Mouse (Mus musculus) midbrain, embryonic 12.5 days (tissue): ENCODE measurements around the gene Ctsf. TPM values are rescaled to one million over a fixed set of nuclear protein-coding genes. Genes with fewer than 3 reads are reported as not detected.
A peak's percentile ranks its signal among the peaks of the same experiment; 100 is the strongest.

Experiments
- ATAC-seq: fragments of 200-750 bp; cut with Nextera tagmentation; 2 replicates; pipeline ENCODE4 v1.8.0; 2017; ENCODE audit warnings: low read depth, moderate TSS enrichment, moderate library complexity; ENCODE audit not compliant: low FRiP score
- H3K27ac ChIP-seq: fragments of 300-500 bp; sonication (generic); replicated peaks from 2 replicates; pipeline ENCODE4 v1.5.1; 2016; ENCODE audit warnings: mild to moderate bottlenecking
- H3K27me3 ChIP-seq: fragments of 300-500 bp; sonication (generic); 2 replicates; pipeline ENCODE4 v1.6.1; 2016; ENCODE audit warnings: mild to moderate bottlenecking
- H3K36me3 ChIP-seq: fragments of 300-500 bp; sonication (generic); 2 replicates; pipeline ENCODE4 v1.6.1; 2016
- H3K4me1 ChIP-seq: fragments of 300-500 bp; sonication (generic); 2 replicates; pipeline ENCODE4 v1.6.1; 2016
- H3K4me2 ChIP-seq: fragments of 300-500 bp; sonication (generic); replicated peaks from 2 replicates; pipeline ENCODE4 v1.6.1; 2016; ENCODE audit warnings: mild to moderate bottlenecking, moderate library complexity
- H3K4me3 ChIP-seq: fragments of 300-500 bp; sonication (generic); 2 replicates; pipeline ENCODE4 v1.5.1; 2016; ENCODE audit warnings: mild to moderate bottlenecking
- H3K9ac ChIP-seq: fragments of 300-500 bp; sonication (generic); replicated peaks from 2 replicates; pipeline ENCODE4 v1.6.1; 2016; ENCODE audit warnings: mild to moderate bottlenecking, moderate library complexity
- H3K9me3 ChIP-seq: fragments of 300-500 bp; sonication (generic); 2 replicates; pipeline ENCODE4 v1.6.1; 2016; ENCODE audit warnings: mild to moderate bottlenecking
- WGBS: fragments of 180-500 bp; shearing (Covaris S2); methylation state at CpG from one replicate; pipeline ENCODE4 v1.1.7; 2016; 5-methylcytosine and 5-hydroxymethylcytosine counted together
- polyA plus RNA-seq: library from polyadenylated mRNA; unstranded; fragments of >200 nt; fragmentation: Nextera tagmentation; extraction: Ambion mirVana; gene quantifications from 2 replicates; pipeline ENCODE4 v1.2.1, GENCODE M21; 2016

Gene Ctsf
- polyA plus RNA-seq, 1 experiment from 2014 or later = 51.7 TPM

DNA sequence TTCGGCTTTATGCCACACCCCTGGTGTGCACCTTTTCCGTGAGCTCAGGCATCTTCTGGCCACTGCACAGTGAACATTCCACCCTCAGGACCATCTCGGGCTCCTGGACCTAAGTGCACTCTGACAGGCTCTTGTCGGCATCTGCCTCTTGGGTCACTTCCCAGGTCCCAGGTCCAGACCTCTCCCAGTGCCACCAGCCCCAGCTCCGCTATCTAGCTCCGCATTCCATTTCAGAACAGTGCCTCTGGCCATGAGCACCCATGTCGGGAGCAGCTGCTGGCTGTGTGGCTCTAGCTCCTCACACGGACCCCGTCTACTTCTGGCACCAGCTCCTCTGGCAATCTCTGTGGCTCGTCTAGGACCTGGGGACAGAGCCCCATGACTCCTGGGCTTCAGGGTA, 34.9 kb downstream of the Ctsf start:
- Histone ChIP-seq H3K27ac (no peak overlapping the region), H3K9me3 (no peaks in the 10 kb centered on the region), H3K4me3 (no peak overlapping the region), H3K27me3 (no peaks in the 10 kb centered on the region), H3K4me2 (no peak overlapping the region), H3K4me1 (no peaks in the 10 kb centered on the region), H3K9ac (no peak overlapping the region), H3K36me3 (peaks cover 35% of the 10 kb centered on the region)
- no peak for ATAC-seq
- WGBS = 86% methylated on average over 10 of the region's 10 CpGs

DNA sequence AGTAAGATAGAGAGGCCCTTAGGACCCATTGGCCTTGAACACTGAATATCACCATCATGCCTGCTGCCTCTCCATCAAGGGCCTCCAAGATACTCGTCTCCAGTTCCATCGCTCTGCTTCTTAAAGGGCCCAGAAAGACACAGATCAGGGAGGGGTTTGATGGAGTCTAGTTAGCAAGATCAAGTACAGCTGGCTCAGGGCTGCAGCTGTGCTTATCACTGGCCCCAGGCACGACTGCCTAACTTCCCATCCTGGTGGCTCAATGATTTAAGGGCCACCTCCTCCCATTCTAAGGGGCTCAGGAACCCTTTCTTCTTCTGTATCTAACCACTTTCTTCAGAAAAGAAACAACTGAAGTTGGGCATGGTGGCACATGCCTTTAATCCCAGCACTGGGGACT, 36.9 kb downstream of the Ctsf start:
- no peak overlapping the region for H3K9ac ChIP-seq
- no peak overlapping the region for H3K4me3 ChIP-seq
- no peak overlapping the region for H3K4me2 ChIP-seq
- no peaks in the 10 kb centered on the region for H3K9me3 ChIP-seq
- H3K27me3 ChIP-seq = no peaks in the 10 kb centered on the region
- 87% methylated on average over 3 of the region's 3 CpGs for WGBS
- no peak overlapping the region for H3K27ac ChIP-seq
- ATAC-seq = no peak
- H3K36me3 ChIP-seq = peaks cover 35% of the 10 kb centered on the region
- H3K4me1 ChIP-seq = no peaks in the 10 kb centered on the region

DNA sequence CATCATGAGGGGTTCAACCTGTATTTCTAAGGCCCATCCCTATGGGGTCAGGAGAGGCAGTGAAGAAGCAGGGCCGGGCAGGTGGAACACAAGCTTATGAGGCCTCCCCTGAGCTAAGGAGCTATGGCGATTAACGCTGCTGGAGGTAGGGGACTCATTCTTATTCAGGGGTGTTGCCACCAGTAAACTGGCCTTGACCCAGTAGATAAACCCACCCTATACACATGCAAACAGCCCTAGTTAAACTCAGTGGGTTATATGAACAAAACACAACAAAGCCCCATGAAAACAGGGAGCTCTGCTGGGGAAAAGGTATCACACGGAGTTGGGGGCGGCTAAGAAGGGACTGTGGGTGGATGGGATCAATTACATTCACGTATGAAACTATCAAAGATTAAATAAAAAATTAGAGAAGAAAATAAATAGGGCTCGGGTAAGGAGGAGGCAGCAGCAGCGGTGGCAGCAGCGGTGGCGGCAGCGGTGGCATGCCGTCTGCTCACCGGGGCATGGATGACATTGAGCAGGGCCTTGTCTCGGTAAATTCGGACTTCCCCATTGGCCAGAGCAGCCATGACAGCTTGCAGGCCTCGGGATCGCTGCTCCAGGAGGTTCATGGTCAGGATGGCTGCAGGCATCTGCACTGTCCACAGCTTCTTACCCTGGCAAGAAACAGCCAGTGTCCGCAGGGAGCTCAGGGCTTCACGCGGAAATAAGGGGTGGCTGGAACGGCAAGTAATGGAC, 42.0 kb downstream of the Ctsf start:
- no peaks in the 10 kb centered on the region for H3K27me3 ChIP-seq
- H3K9me3 ChIP-seq = no peaks in the 10 kb centered on the region
- H3K4me1 ChIP-seq = no peaks in the 10 kb centered on the region
- peaks cover 35% of the 10 kb centered on the region for H3K36me3 ChIP-seq
- no peak overlapping the region for H3K4me2 ChIP-seq
- WGBS = 55% methylated on average over 21 of the region's 21 CpGs
- ATAC-seq = no peak
- no peak overlapping the region for H3K9ac ChIP-seq
- H3K27ac ChIP-seq = no peak overlapping the region
- H3K4me3 ChIP-seq = no peak overlapping the region

- no peak for ATAC-seq
- Histone ChIP-seq H3K9ac (no peak overlapping the region), H3K27ac (no peak overlapping the region), H3K27me3 (no peaks in the 10 kb centered on the region), H3K36me3 (peaks cover 41% of the 10 kb centered on the region), H3K9me3 (no peaks in the 10 kb centered on the region), H3K4me1 (no peaks in the 10 kb centered on the region), H3K4me2 (no peak overlapping the region), H3K4me3 (no peak overlapping the region)
- WGBS = 84% methylated on average over 9 of the region's 9 CpGs
These were observed 44.0 kb downstream of the Ctsf start for GRCm38 (mm10) chr19:4898972-4899371.

- H3K4me3 ChIP-seq = no peak overlapping the region
- WGBS = 80% methylated on average over 3 of the region's 3 CpGs
- no peak overlapping the region for H3K4me2 ChIP-seq
- H3K4me1 ChIP-seq = no peaks in the 10 kb centered on the region
- ATAC-seq = no peak
- peaks cover 41% of the 10 kb centered on the region for H3K36me3 ChIP-seq
- H3K9me3 ChIP-seq = no peaks in the 10 kb centered on the region
- no peak overlapping the region for H3K9ac ChIP-seq
- H3K27ac ChIP-seq = no peak overlapping the region
- no peaks in the 10 kb centered on the region for H3K27me3 ChIP-seq
These were observed 45.0 kb downstream of the Ctsf start for GRCm38 (mm10) chr19:4899888-4900287.

DNA sequence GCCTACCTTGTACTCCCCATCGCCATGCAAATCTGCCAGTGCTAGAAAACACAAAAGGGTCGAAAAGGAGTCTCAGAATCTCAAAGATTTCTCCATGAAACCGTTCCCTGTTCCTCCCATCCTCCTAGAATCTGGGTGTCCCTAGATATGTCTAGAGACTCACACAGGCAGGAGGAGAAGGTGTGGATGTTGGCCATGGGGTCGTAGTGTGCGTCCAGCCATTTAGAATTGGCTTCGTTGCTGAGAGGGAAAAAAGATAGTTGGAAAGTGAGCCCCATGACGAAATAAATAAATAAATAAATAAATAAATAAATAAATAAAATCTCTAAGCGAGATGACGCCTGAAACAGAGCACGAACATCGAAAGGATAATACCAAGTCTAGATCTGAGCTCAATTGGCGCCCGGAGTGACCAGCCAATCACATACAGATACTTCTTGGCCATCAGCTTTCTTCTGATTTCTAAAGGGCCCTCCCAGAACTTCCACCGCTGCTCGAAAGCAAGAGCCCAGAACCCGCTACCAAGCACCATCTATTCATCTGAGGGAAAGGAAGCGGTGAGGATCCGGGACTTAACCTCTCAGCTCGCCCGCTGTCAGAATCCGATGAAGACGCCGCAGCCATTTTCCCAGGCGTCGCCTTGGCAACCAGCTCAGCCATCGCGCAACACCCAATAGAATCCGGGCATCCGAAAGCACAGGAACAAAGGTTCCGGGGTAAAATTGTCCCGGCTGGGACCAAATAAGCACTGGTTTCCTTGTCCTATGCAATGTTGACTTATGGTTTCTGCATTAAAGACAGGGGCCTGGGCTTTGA, 51.3 kb downstream of the Ctsf start, which contains the start of gene Bbs1:
Bbs1 (minus strand) TSS at position 650 of the 816 bp plus-strand sequence.
- 9% methylated on average over 31 of the region's 31 CpGs for WGBS
- no peaks in the 10 kb centered on the region for H3K9me3 ChIP-seq
- H3K36me3 ChIP-seq = peaks cover 55% of the 10 kb centered on the region
- peak within 1 kb of the TSS; percentile 65 for H3K9ac ChIP-seq
- peak within 1 kb of the TSS; percentile 63 for H3K4me2 ChIP-seq
- H3K27me3 ChIP-seq = no peaks in the 10 kb centered on the region
- ATAC-seq = peak; percentile 71
- H3K27ac ChIP-seq = peak within 1 kb of the TSS; percentile 63
- H3K4me1 ChIP-seq = peaks cover 12% of the 10 kb centered on the region
- peak within 1 kb of the TSS; percentile 59 for H3K4me3 ChIP-seq

GRCm38 (mm10) chr19:4908107-4908506, 53.2 kb downstream of the Ctsf start:
- no peak overlapping the region for H3K9ac ChIP-seq
- no peak overlapping the region for H3K4me3 ChIP-seq
- H3K27me3 ChIP-seq = no peaks in the 10 kb centered on the region
- no peak for ATAC-seq
- no peak overlapping the region for H3K4me2 ChIP-seq
- peaks cover 12% of the 10 kb centered on the region for H3K4me1 ChIP-seq
- 80% methylated on average over 4 of the region's 4 CpGs for WGBS
- H3K36me3 ChIP-seq = peaks cover 63% of the 10 kb centered on the region
- no peaks in the 10 kb centered on the region for H3K9me3 ChIP-seq
- H3K27ac ChIP-seq = no peak overlapping the region

DNA sequence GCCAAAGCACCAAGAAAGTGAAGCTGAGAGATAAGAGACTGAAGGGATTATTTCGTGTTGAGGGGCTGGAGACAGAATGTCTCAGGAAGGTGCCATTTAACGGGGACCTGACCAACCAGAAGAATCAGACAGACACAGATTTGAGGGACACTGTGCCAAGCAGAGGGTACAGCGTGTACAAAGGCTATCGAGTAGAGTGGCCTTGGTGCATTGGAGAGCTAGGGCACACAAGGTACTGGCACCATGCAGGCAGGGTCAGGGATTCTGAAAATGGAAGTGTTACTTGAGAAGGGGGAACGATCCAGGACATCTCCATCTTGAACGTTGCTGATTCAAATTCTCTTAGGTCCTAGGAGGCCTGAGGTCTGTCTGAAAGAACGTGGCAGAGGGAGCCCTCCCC, 54.4 kb downstream of the Ctsf start:
- Histone ChIP-seq H3K36me3 (peaks cover 68% of the 10 kb centered on the region), H3K9ac (no peak overlapping the region), H3K27me3 (no peaks in the 10 kb centered on the region), H3K27ac (no peak overlapping the region), H3K4me1 (peaks cover 12% of the 10 kb centered on the region), H3K9me3 (no peaks in the 10 kb centered on the region), H3K4me3 (no peak overlapping the region), H3K4me2 (no peak overlapping the region)
- no peak for ATAC-seq
- 96% methylated on average over 7 of the region's 7 CpGs for WGBS

Other genes starting within 250 kb of the Ctsf start
- gene Lrfn4, start 239.5 kb upstream of the Ctsf start, polyA plus RNA-seq = 13.6 and 16.1 TPM in 2 replicates
- 57.2 and 59.8 TPM in 2 replicates for gene Rce1, start 229.5 kb upstream of the Ctsf start, polyA plus RNA-seq
- 4.4 and 6.5 TPM in 2 replicates for gene Gm960, start 156.5 kb upstream of the Ctsf start, polyA plus RNA-seq
- 32.1 and 32.9 TPM in 2 replicates for gene Sptbn2, start 144.0 kb upstream of the Ctsf start, polyA plus RNA-seq
- 162 and 168 TPM in 2 replicates for gene Rbm4b, start 98.6 kb upstream of the Ctsf start, polyA plus RNA-seq
- 86.0 and 94.7 TPM in 2 replicates for gene Rbm4, start 61.2 kb upstream of the Ctsf start, polyA plus RNA-seq
- gene Gm21992, start 43.5 kb upstream of the Ctsf start, polyA plus RNA-seq = 47.3 and 50.1 TPM in 2 replicates
- gene Rbm14, start 43.5 kb upstream of the Ctsf start, polyA plus RNA-seq = 108 and 111 TPM in 2 replicates
- 34.1 and 38.1 TPM in 2 replicates for gene Ccs, start 15.8 kb upstream of the Ctsf start, polyA plus RNA-seq
- 0.15 TPM in 1 of 2 replicates, not detected in the other for gene Ccdc87, start 15.8 kb upstream of the Ctsf start, polyA plus RNA-seq
- 1.2 and 1.6 TPM in 2 replicates for gene Actn3, start 22.8 kb downstream of the Ctsf start, polyA plus RNA-seq
- 21.6 and 21.8 TPM in 2 replicates for gene Zdhhc24, start 23.5 kb downstream of the Ctsf start, polyA plus RNA-seq
- gene Bbs1, start 51.5 kb downstream of the Ctsf start, polyA plus RNA-seq = 9.9 and 11.4 TPM in 2 replicates
- gene Dpp3, start 73.2 kb downstream of the Ctsf start, polyA plus RNA-seq = 179 and 189 TPM in 2 replicates
- 3.8 and 4.6 TPM in 2 replicates for gene Peli3, start 88.0 kb downstream of the Ctsf start, polyA plus RNA-seq
- gene Mrpl11, start 107.0 kb downstream of the Ctsf start, polyA plus RNA-seq = 125 and 129 TPM in 2 replicates
- 0.07 and 0.20 TPM in 2 replicates for gene Npas4, start 135.2 kb downstream of the Ctsf start, polyA plus RNA-seq
- 4.8 and 5.1 TPM in 2 replicates for gene Slc29a2, start 168.7 kb downstream of the Ctsf start, polyA plus RNA-seq
- gene B4gat1, start 183.7 kb downstream of the Ctsf start, polyA plus RNA-seq = 40.7 and 42.4 TPM in 2 replicates
- gene AC124502.3, start 183.8 kb downstream of the Ctsf start, polyA plus RNA-seq = 4.0 and 4.4 TPM in 2 replicates
- 56.6 and 63.7 TPM in 2 replicates for gene Brms1, start 186.2 kb downstream of the Ctsf start, polyA plus RNA-seq
- gene Rin1, start 195.4 kb downstream of the Ctsf start, polyA plus RNA-seq = 1.7 and 2.0 TPM in 2 replicates
- 24.7 and 31.5 TPM in 2 replicates for gene Cd248, start 212.9 kb downstream of the Ctsf start, polyA plus RNA-seq
- gene Tmem151a, start 230.4 kb downstream of the Ctsf start, polyA plus RNA-seq = 0.94 and 2.0 TPM in 2 replicates
- gene Yif1a, start 233.4 kb downstream of the Ctsf start, polyA plus RNA-seq = 60.9 and 61.6 TPM in 2 replicates
- gene Cnih2, start 243.4 kb downstream of the Ctsf start, polyA plus RNA-seq = 196 and 239 TPM in 2 replicates